Mouse (Mus musculus): ENCODE data around the gene H2al3.

H2al3 gene

GRCm38 (mm10) chrX:9849403-9849802 lies at the start of gene H2al3:
Gene H2al3 (plus strand): TSS chrX:9849703.
- DNase-seq (ENCODE audit: low spot score in 2 of 2): no peak

- no peak for DNase-seq (ENCODE audit: low spot score in 2 of 2)
These were observed 39.4 kb upstream of the H2al3 start for GRCm38 (mm10) chrX:9810101-9810500.

GRCm38 (mm10) chrX:9812469-9812868 lies 37.0 kb upstream of the H2al3 start:
- DNase-seq (ENCODE audit: low spot score in 2 of 2): no peak

- DNase-seq (ENCODE audit: low spot score in 2 of 2): no peak
These were observed 14.7 kb upstream of the H2al3 start for GRCm38 (mm10) chrX:9834779-9835178.

GRCm38 (mm10) chrX:9846628-9847027 lies 2.9 kb upstream of the H2al3 start, which contains the start of gene Hypm:
Gene Hypm (plus strand): TSS chrX:9846928.
- DNase-seq (ENCODE audit: low spot score in 2 of 2): no peak

GRCm38 (mm10) chrX:9861859-9862258 lies 12.4 kb downstream of the H2al3 start:
- no peak for DNase-seq (ENCODE audit: low spot score in 2 of 2)

GRCm38 (mm10) chrX:9875519-9875918 lies 26.0 kb downstream of the H2al3 start:
- no peak for DNase-seq (ENCODE audit: low spot score in 2 of 2)

GRCm38 (mm10) chrX:9885322-9885721 lies 35.8 kb downstream of the H2al3 start, which contains the start of gene Sytl5:
Gene Sytl5 (plus strand): TSS chrX:9885622.
- DNase-seq (ENCODE audit: low spot score in 2 of 2): no peak

Data from urinary bladder, postnatal 36 days (tissue).